26 mouse cellular contexts compared by ENCODE assay signal in the genomic region with DNA sequence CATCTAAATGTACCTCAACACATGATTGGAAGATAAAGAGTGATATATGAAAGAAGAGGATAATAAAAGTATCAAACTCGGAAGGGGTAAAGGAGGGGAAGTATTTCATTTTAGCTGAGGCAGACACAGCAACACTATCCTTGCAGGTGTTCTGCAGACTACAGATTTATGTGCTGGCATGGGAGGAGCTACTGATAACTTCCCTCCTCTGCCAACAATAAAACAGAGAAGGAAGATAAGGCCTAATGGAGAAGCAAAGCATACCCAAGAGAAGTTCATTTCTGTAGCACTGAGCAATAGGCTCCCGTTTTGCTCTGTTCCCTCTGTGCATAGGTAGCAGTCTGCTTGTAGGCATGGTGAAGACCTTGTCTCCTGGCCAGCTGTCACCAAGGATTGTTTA. TPM values are rescaled to one million over a fixed set of nuclear protein-coding genes. Genes with fewer than 3 reads are reported as not detected.
DNase-seq lines count a peak whose midpoint lies in the region; ATAC-seq and TF ChIP-seq lines count a peak whose summit lies in the region.
"Had no signal": no experiment of that assay in that cellular context is flagged by ENCODE, and none has a peak within 500 bp of the region (broad histone marks: within the 10 kb centered on the region; RNA-seq: fewer than 3 reads in every experiment).

No protein-coding gene starts in this region.

- H3K4me1 ChIP-seq in MEL (ENCODE audit: control insufficient read depth in 1 of 2, insufficient read depth in 2 of 2, low read length in 2 of 2), result peaks cover 0 to 11% of the 10 kb centered on the region in 2 experiments; a peak in 2 of 4 replicates
- peaks cover 18% of the 10 kb centered on the region for H3K4me1 ChIP-seq in intestine, postnatal 0 days (replicated peaks; ENCODE audit: control insufficient read depth, insufficient read depth, low read length)
- no peaks in the 10 kb centered on the region for H3K4me1 ChIP-seq in stomach, embryonic 16.5 days (ENCODE audit: control insufficient read depth, insufficient read depth, low read length)
- H3K4me1 ChIP-seq: embryonic facial prominence, embryonic 12.5 days; forebrain, embryonic 15.5 days; heart, embryonic 15.5 days; hindbrain, embryonic 10.5 days had no signal

- TF ChIP-seq CTCF in MEL (IDR thresholded peaks at IDR 0.05 in 2 of 3, conservative IDR thresholded peaks at IDR 0.05 in 1 of 3; ENCODE audit: control insufficient read depth in 1 of 3, insufficient read depth in 1 of 3, low read depth in 2 of 3, low read length in 3 of 3, poor library complexity in 1 of 3, severe bottlenecking in 1 of 3), result no peak
- TF ChIP-seq CTCF in intestine, postnatal 0 days (IDR thresholded peaks at IDR 0.05; ENCODE audit: low read depth), result no peak

- H3K27me3 ChIP-seq in MEL (ENCODE audit: control insufficient read depth in 1 of 2, insufficient read depth in 2 of 2, low read length in 2 of 2), result no peaks in the 10 kb centered on the region
- no peaks in the 10 kb centered on the region for H3K27me3 ChIP-seq in intestine, postnatal 0 days (replicated peaks; ENCODE audit: control insufficient read depth, insufficient read depth, low read length)
- H3K27me3 ChIP-seq in stomach, embryonic 16.5 days (ENCODE audit: control insufficient read depth, insufficient read depth, low read length), result no peaks in the 10 kb centered on the region
- H3K27me3 ChIP-seq: embryonic facial prominence, embryonic 12.5 days; forebrain, embryonic 15.5 days; heart, embryonic 15.5 days had no signal

- 40% methylated on average over 2 of the region's 2 CpGs for WGBS in intestine, postnatal 0 days
- 49% methylated on average over 2 of the region's 2 CpGs for WGBS in stomach, embryonic 16.5 days

- H3K4me3 ChIP-seq in MEL (ENCODE audit: control insufficient read depth in 1 of 2, insufficient read depth in 1 of 2, low read depth in 2 of 2, low read length in 2 of 2), result no peak overlapping the region
- no peak overlapping the region for H3K4me3 ChIP-seq in intestine, postnatal 0 days (ENCODE audit: low read depth, low read length)
- H3K4me3 ChIP-seq in stomach, embryonic 16.5 days (replicated peaks; ENCODE audit: low read length), result no peak overlapping the region
- H3K4me3 ChIP-seq: embryonic facial prominence, embryonic 12.5 days; forebrain, embryonic 15.5 days; heart, adult 2 months; heart, embryonic 15.5 days; hindbrain, embryonic 10.5 days had no signal

- 0 out of 2 replicates have a peak overlapping the region, but pooled peaks have one; percentile 32 for H3K4me2 ChIP-seq in intestine, postnatal 0 days (replicated peaks; ENCODE audit: low read depth)
- no peak overlapping the region for H3K4me2 ChIP-seq in stomach, embryonic 16.5 days (ENCODE audit: low read depth, low read length)
- H3K4me2 ChIP-seq: embryonic facial prominence, embryonic 12.5 days; forebrain, embryonic 15.5 days; heart, embryonic 11.5 days; heart, embryonic 15.5 days; hindbrain, embryonic 14.5 days had no signal

- DNase-seq in heart, adult 11 months, result peak; percentile 31
- no peak for DNase-seq in heart, postnatal 14 days
- DNase-seq in MEL (ENCODE audit: low read depth, low spot score), result peak; percentile 53
- DNase-seq in spleen, adult 18-20 months, result no peak
- DNase-seq: adrenal gland, postnatal 14 days; B cell, adult 2 months; cerebellum, adult 11-12 months; cerebellum, adult 9-10 months; cerebellum, postnatal 25 days; gastrocnemius, postnatal 10 days; heart, adult 2 months had no signal

- H3K27ac ChIP-seq in MEL (ENCODE audit: control insufficient read depth, low read depth, low read length), result no peak overlapping the region
- peak overlapping the region; percentile 76 for H3K27ac ChIP-seq in intestine, postnatal 0 days (ENCODE audit: low read depth, low read length)
- no peak overlapping the region for H3K27ac ChIP-seq in stomach, embryonic 16.5 days (ENCODE audit: low read length)
- H3K27ac ChIP-seq: embryonic facial prominence, embryonic 12.5 days; forebrain, embryonic 15.5 days; heart, adult 2 months; heart, embryonic 15.5 days; hindbrain, embryonic 10.5 days; hindbrain, embryonic 14.5 days had no signal

- peak; percentile 67 for ATAC-seq in intestine, postnatal 0 days
- ATAC-seq in stomach, embryonic 16.5 days (ENCODE audit: insufficient read depth, low FRiP score), result 0 out of 2 replicates have a peak, but pooled peaks have one; percentile 21
- no peak for ATAC-seq in monocyte, adult 5-6 weeks (replicated peaks; ENCODE audit: insufficient number of reproducible peaks, low FRiP score, low TSS enrichment, poor library complexity, severe bottlenecking)
- ATAC-seq: CD4-positive, CD25-positive, alpha-beta regulatory T cell, adult 4 months; forebrain, embryonic 15.5 days had no signal

- peaks cover 0 to 13% of the 10 kb centered on the region in 2 experiments; a peak in 2 of 4 replicates for H3K36me3 ChIP-seq in MEL (ENCODE audit: control insufficient read depth in 1 of 2, insufficient read depth in 2 of 2, low read length in 2 of 2)
- no peaks in the 10 kb centered on the region for H3K36me3 ChIP-seq in intestine, postnatal 0 days (ENCODE audit: control insufficient read depth, insufficient read depth)
- H3K36me3 ChIP-seq in stomach, embryonic 16.5 days (ENCODE audit: control insufficient read depth, insufficient read depth, low read length), result no peaks in the 10 kb centered on the region
- H3K36me3 ChIP-seq: embryonic facial prominence, embryonic 12.5 days; forebrain, embryonic 15.5 days; G1E; heart, embryonic 15.5 days; hindbrain, embryonic 10.5 days had no signal

- H3K9ac ChIP-seq in MEL (ENCODE audit: control insufficient read depth, low read depth, low read length, poor library complexity, severe bottlenecking), result no peak overlapping the region
- H3K9ac ChIP-seq in intestine, postnatal 0 days (ENCODE audit: low read depth, low read length), result no peak overlapping the region
- no peak overlapping the region for H3K9ac ChIP-seq in stomach, embryonic 16.5 days (ENCODE audit: low read length)
- H3K9ac ChIP-seq: embryonic facial prominence, embryonic 12.5 days; forebrain, embryonic 15.5 days; heart, embryonic 15.5 days; hindbrain, embryonic 14.5 days had no signal

- H3K79me2 ChIP-seq in MEL (ENCODE audit: control insufficient read depth, insufficient read depth, low read length, poor library complexity), result no peaks in the 10 kb centered on the region

- no peaks in the 10 kb centered on the region for H3K9me3 ChIP-seq in MEL (replicated peaks; ENCODE audit: insufficient read depth, low read length)
- H3K9me3 ChIP-seq in intestine, postnatal 0 days (ENCODE audit: control insufficient read depth), result no peaks in the 10 kb centered on the region
- H3K9me3 ChIP-seq in stomach, embryonic 16.5 days (replicated peaks; ENCODE audit: control insufficient read depth, low read length), result no peaks in the 10 kb centered on the region
- H3K9me3 ChIP-seq: embryonic facial prominence, embryonic 12.5 days; forebrain, embryonic 15.5 days; G1E; heart, embryonic 15.5 days; hindbrain, embryonic 10.5 days had no signal

- TF ChIP-seq POLR2A in MEL (IDR thresholded peaks at IDR 0.05; ENCODE audit: control insufficient read depth in 1 of 2, insufficient read depth in 1 of 2, low read depth in 1 of 2, low read length in 2 of 2, poor library complexity in 1 of 2), result no peak

- no peak for TF ChIP-seq RAD21 in MEL (IDR thresholded peaks at IDR 0.05; ENCODE audit: low read depth, low read length)

- intact Hi-C loops in heart, postnatal 14 days (cut with DNase I), result no loop called here

- peak; percentile 59 to 64; a peak in 3 of 4 replicates for TF ChIP-seq EP300 in MEL (IDR thresholded peaks at IDR 0.05; ENCODE audit: low read depth in 1 of 2, low read length in 2 of 2)

RNA-seq across cellular contexts. Expression of a gene that starts 19.6 kb away (rescaled TPM):
- not detected for total RNA-seq in heart, postnatal 14 days (2021)
- not detected in 2 replicates for total RNA-seq in MEL (2012; rRNA removed)
- polyA plus RNA-seq in MEL (2012; ENCODE audit: insufficient read depth in 1 of 2, insufficient read length in 2 of 2, low read depth in 1 of 2, low replicate concordance in 2 of 2, missing spikeins in 1 of 2), result not detected
- polyA plus RNA-seq in intestine, postnatal 0 days (2015; fragmentation: Nextera tagmentation; extraction: Ambion mirVana), result 0.82 and 0.98 TPM in 2 replicates
- 0.45 and 0.81 TPM in 2 replicates for polyA plus RNA-seq in stomach, embryonic 16.5 days (2015; fragmentation: Nextera tagmentation; extraction: Ambion mirVana)
- not detected in 3 replicates for total RNA-seq in monocyte, adult 5-6 weeks (2017)
- total RNA-seq: heart, adult 2 months; heart, postnatal 25 days had no signal
- polyA plus RNA-seq: CD4-positive, CD25-positive, alpha-beta regulatory T cell, adult 4 months; cortical plate, adult 2 months; embryonic facial prominence, embryonic 12.5 days; forebrain, embryonic 11.5 days; forebrain, embryonic 15.5 days; G1E; heart, adult 2 months; heart, embryonic 11.5 days; heart, embryonic 15.5 days; hindbrain, embryonic 10.5 days; hindbrain, embryonic 14.5 days had no signal

RNA-seq across cellular contexts. Expression of a gene that starts 34.5 kb away (rescaled TPM):
- total RNA-seq in heart, postnatal 14 days (2021), result not detected
- not detected in 2 replicates for total RNA-seq in MEL (2012; rRNA removed)
- polyA plus RNA-seq in MEL (2012; ENCODE audit: insufficient read depth in 1 of 2, insufficient read length in 2 of 2, low read depth in 1 of 2, low replicate concordance in 2 of 2, missing spikeins in 1 of 2), result not detected
- polyA plus RNA-seq in intestine, postnatal 0 days (2015; fragmentation: Nextera tagmentation; extraction: Ambion mirVana), result 0.20 and 0.48 TPM in 2 replicates
- 0.09 TPM in 1 of 2 replicates, not detected in the other for polyA plus RNA-seq in stomach, embryonic 16.5 days (2015; fragmentation: Nextera tagmentation; extraction: Ambion mirVana)
- total RNA-seq in monocyte, adult 5-6 weeks (2017), result not detected in 3 replicates
- total RNA-seq: adrenal gland, postnatal 14 days; gastrocnemius, postnatal 10 days; gastrocnemius, postnatal 4 days had no signal
- polyA plus RNA-seq: CD4-positive, CD25-positive, alpha-beta regulatory T cell, adult 4 months; embryonic facial prominence, embryonic 12.5 days; forebrain, embryonic 11.5 days; forebrain, embryonic 15.5 days; G1E; heart, embryonic 11.5 days; heart, embryonic 15.5 days; hindbrain, embryonic 10.5 days; hindbrain, embryonic 14.5 days had no signal

RNA-seq across cellular contexts. Expression of a gene that starts 36.1 kb away (rescaled TPM):
- total RNA-seq in heart, postnatal 14 days (2021), result 1 to 10 TPM; 6.3 to 6.6 TPM
- 7.1 and 8.6 TPM in 2 replicates for total RNA-seq in MEL (2012; rRNA removed)
- 1 to 10 TPM in 1 of 2 experiments, not detected in 1; 6.1 TPM for polyA plus RNA-seq in MEL (2012; ENCODE audit: insufficient read depth in 1 of 2, insufficient read length in 2 of 2, low read depth in 1 of 2, low replicate concordance in 2 of 2, missing spikeins in 1 of 2)
- 8.9 and 9.5 TPM in 2 replicates for polyA plus RNA-seq in intestine, postnatal 0 days (2015; fragmentation: Nextera tagmentation; extraction: Ambion mirVana)
- polyA plus RNA-seq in stomach, embryonic 16.5 days (2015; fragmentation: Nextera tagmentation; extraction: Ambion mirVana), result 14.9 and 15.8 TPM in 2 replicates
- total RNA-seq in monocyte, adult 5-6 weeks (2017), result 7.4 to 9.8 TPM (median 7.8 TPM) in 3 replicates

RNA-seq across cellular contexts. Expression of a gene that starts 48.0 kb away (rescaled TPM):
- total RNA-seq in heart, postnatal 14 days (2021), result 10 to 100 TPM; 65.7 to 70.8 TPM
- total RNA-seq in MEL (2012; rRNA removed), result 11.3 and 13.6 TPM in 2 replicates
- 10 to 100 TPM in 1 of 2 experiments, not detected in 1; 13.9 TPM for polyA plus RNA-seq in MEL (2012; ENCODE audit: insufficient read depth in 1 of 2, insufficient read length in 2 of 2, low read depth in 1 of 2, low replicate concordance in 2 of 2, missing spikeins in 1 of 2)
- 6.1 and 7.0 TPM in 2 replicates for polyA plus RNA-seq in intestine, postnatal 0 days (2015; fragmentation: Nextera tagmentation; extraction: Ambion mirVana)
- polyA plus RNA-seq in stomach, embryonic 16.5 days (2015; fragmentation: Nextera tagmentation; extraction: Ambion mirVana), result 11.3 and 11.6 TPM in 2 replicates
- 10.6 to 18.1 TPM (median 13.7 TPM) in 3 replicates for total RNA-seq in monocyte, adult 5-6 weeks (2017)

RNA-seq across cellular contexts. Expression of a gene that starts 50.7 kb away (rescaled TPM):
- total RNA-seq in heart, postnatal 14 days (2021), result under 1 TPM; 0.57 to 0.73 TPM
- 0.31 and 0.39 TPM in 2 replicates for total RNA-seq in MEL (2012; rRNA removed)
- polyA plus RNA-seq in MEL (2012; ENCODE audit: insufficient read depth in 1 of 2, insufficient read length in 2 of 2, low read depth in 1 of 2, low replicate concordance in 2 of 2, missing spikeins in 1 of 2), result under 1 TPM in 1 of 2 experiments, not detected in 1; 0.58 TPM
- 42.3 and 46.7 TPM in 2 replicates for polyA plus RNA-seq in intestine, postnatal 0 days (2015; fragmentation: Nextera tagmentation; extraction: Ambion mirVana)
- 44.2 and 52.0 TPM in 2 replicates for polyA plus RNA-seq in stomach, embryonic 16.5 days (2015; fragmentation: Nextera tagmentation; extraction: Ambion mirVana)
- total RNA-seq in monocyte, adult 5-6 weeks (2017), result 0.57 to 0.58 TPM in 2 of 3 replicates, not detected in the other

Comparison
In these comparisons a context has a peak if more than half of its experiments do, and no peak if none do; other contexts are left out.
1. DNase-seq: peak in heart, adult 11 months (single experiment) and MEL (single experiment); none in heart, postnatal 14 days (0 of 2) and spleen, adult 18-20 months (0 of 2).